Mouse (Mus musculus) lung, postnatal 0 days (tissue): ENCODE measurements around the gene Cic. TPM values are rescaled to one million over a fixed set of nuclear protein-coding genes. Genes with fewer than 3 reads are reported as not detected.

ENCODE experiments used
- ATAC-seq: fragments of 200-750 bp; cut with Nextera tagmentation; 2 replicates; pipeline ENCODE4 v1.8.0; 2017; ENCODE audit warnings: moderate library complexity
- DNase-seq: peaks from one replicate; pipeline ENCODE4 v3.0.0-alpha.2; 2016; ENCODE audit warnings: low spot score
- H3K27ac ChIP-seq: fragments of 300-500 bp; sonication (generic); 2 replicates; pipeline ENCODE4 v1.5.1; 2014; ENCODE audit warnings: antibody characterized with exemption, mild to moderate bottlenecking, low read length, mixed read lengths
- H3K27me3 ChIP-seq: fragments of 300-500 bp; sonication (generic); replicated peaks from 2 replicates; pipeline ENCODE4 v1.6.1; 2014; ENCODE audit warnings: low read length, mixed read lengths; ENCODE audit not compliant: insufficient read depth
- H3K36me3 ChIP-seq: fragments of 300-500 bp; sonication (generic); 2 replicates; pipeline ENCODE4 v1.6.1; 2014; ENCODE audit warnings: low read length, mixed read lengths; ENCODE audit not compliant: insufficient read depth
- H3K4me1 ChIP-seq: fragments of 300-500 bp; sonication (generic); 2 replicates; pipeline ENCODE4 v1.6.1; 2014; ENCODE audit warnings: antibody characterized with exemption, low read depth, low read length, mixed read lengths; ENCODE audit not compliant: insufficient read depth
- H3K4me2 ChIP-seq: fragments of 300-500 bp; sonication (generic); replicated peaks from 2 replicates; pipeline ENCODE4 v1.6.1; 2014; ENCODE audit warnings: low read depth, mild to moderate bottlenecking, low read length, moderate library complexity, mixed read lengths
- H3K4me3 ChIP-seq: fragments of 300-500 bp; sonication (generic); 2 replicates; pipeline ENCODE4 v1.5.1; 2014; ENCODE audit warnings: low read depth, low read length
- H3K9ac ChIP-seq: fragments of 300-500 bp; sonication (generic); replicated peaks from 2 replicates; pipeline ENCODE4 v1.6.1; 2014; ENCODE audit warnings: low read depth, mild to moderate bottlenecking
- H3K9me3 ChIP-seq: fragments of 300-500 bp; sonication (generic); 2 replicates; pipeline ENCODE4 v1.6.1; 2016; ENCODE audit warnings: low read length, mixed read lengths
- CTCF ChIP-seq: IDR thresholded peaks from 2 replicates; pipeline ENCODE4 v1.5.1; 2016; ENCODE audit warnings: antibody characterized with exemption, mild to moderate bottlenecking
- EP300 ChIP-seq: IDR thresholded peaks from 2 replicates; pipeline ENCODE4 v1.6.1; 2016; ENCODE audit warnings: antibody characterized with exemption, mild to moderate bottlenecking, control low read depth
- WGBS: fragments of 180-500 bp; shearing (Covaris S2); extraction: QIAGEN DNeasy Blood & Tissue Kit; methylation state at CpG from one replicate; pipeline ENCODE4 v1.1.7; 2014; 5-methylcytosine and 5-hydroxymethylcytosine counted together
- polyA plus RNA-seq: library from polyadenylated mRNA; unstranded; fragments of >200 nt; fragmentation: Nextera tagmentation; extraction: Ambion mirVana; gene quantifications from 2 replicates; pipeline ENCODE4 v1.2.1, GENCODE M21; 2015

The Cic gene
- polyA plus RNA-seq, 1 experiment from 2014 or later = 26.5 TPM

DNA sequence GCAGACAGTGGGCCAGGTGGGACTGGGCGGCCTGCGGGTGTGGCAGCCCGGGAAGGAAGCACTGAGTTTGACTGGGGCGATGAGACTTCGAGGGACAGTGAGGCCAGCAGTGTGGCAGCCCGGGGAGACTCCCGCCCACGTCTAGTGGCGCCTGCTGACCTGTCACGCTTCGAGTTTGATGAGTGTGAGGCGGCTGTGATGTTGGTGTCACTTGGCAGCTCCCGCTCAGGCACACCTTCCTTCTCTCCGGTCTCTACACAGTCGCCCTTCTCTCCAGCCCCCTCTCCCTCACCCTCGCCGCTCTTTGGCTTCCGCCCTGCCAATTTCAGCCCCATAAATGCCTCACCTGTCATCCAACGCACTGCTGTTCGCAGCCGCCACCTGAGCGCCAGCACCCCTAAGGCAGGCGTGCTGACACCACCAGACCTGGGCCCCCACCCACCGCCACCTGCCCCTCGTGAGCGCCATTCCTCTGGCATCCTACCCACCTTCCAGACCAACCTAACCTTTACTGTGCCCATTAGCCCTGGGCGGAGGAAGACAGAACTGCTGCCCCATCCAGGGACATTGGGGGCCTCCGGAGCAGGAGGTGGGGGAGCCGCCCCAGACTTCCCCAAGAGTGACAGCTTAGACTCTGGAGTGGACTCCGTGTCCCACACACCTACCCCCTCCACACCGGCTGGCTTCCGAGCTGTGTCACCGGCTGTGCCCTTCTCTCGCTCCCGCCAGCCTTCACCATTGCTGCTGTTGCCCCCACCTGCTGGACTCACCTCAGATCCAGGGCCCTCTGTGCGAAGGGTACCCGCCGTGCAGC is 5.1 kb downstream of the Cic start:
- ATAC-seq = no peak

DNA sequence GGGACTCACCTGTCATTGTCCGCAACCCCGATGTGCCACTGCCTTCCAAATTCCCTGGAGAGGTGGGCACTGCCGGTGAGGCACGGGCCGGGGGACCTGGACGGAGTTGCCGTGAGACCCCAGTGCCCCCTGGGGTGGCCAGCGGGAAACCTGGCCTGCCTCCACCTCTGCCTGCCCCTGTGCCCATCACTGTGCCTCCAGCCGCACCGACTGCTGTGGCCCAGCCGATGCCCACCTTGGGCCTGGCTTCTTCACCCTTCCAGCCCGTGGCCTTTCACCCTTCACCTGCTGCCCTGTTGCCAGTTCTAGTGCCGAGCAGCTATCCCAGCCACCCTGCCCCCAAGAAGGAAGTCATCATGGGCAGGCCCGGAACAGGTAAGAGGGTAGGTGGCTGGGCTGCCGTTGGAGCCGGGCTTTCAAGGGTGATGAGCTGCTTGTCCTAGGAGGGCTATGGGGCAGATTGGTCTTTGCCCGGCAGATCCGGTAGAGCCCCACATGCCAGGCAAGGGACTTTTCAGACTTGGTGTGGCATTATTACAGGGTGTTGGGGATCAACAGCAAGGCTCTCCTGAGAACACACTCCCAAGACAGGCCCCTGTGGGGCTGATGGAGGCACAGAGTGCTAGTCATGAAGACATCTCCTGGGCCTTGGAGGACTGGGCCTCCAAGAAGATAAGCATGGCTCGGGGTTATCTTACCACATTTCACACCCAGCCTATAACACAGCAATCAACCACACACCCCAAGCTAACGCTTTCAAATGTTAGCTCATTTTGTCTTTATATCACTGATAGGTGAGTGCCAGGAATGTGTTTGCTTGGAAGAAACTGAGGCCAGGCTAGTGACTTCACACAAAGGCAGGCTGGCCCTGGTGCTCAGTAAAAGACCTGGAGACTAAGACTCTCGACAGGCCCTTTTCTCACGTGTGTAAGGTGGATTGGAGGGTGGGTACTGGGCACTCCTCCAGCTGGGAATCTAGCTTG is 6.0 kb downstream of the Cic start:
- no peak overlapping the region for H3K9ac ChIP-seq
- H3K4me3 ChIP-seq = no peak overlapping the region
- H3K9me3 ChIP-seq = no peaks in the 10 kb centered on the region
- H3K4me1 ChIP-seq = peaks cover 24% of the 10 kb centered on the region
- 87% methylated on average over 22 of the region's 22 CpGs for WGBS
- H3K4me2 ChIP-seq = no peak overlapping the region
- DNase-seq (no peak), ATAC-seq (no peak)
- H3K27ac ChIP-seq = no peak overlapping the region
- H3K36me3 ChIP-seq = no peaks in the 10 kb centered on the region
- H3K27me3 ChIP-seq = no peaks in the 10 kb centered on the region
- TF ChIP-seq EP300 = no peak
- TF ChIP-seq CTCF = no peak

More for the DNA sequence above, 5.1 kb downstream of the Cic start:
- no peak overlapping the region for H3K9ac ChIP-seq
- H3K4me2 ChIP-seq = no peak overlapping the region
- no peaks in the 10 kb centered on the region for H3K36me3 ChIP-seq
- H3K27me3 ChIP-seq = no peaks in the 10 kb centered on the region
- DNase-seq = no peak
- TF ChIP-seq CTCF (no peak), EP300 (no peak)
- WGBS = 84% methylated on average over 37 of the region's 38 CpGs
- H3K4me3 ChIP-seq = no peak overlapping the region
- H3K4me1 ChIP-seq = peaks cover 20% of the 10 kb centered on the region
- no peak overlapping the region for H3K27ac ChIP-seq
- H3K9me3 ChIP-seq = no peaks in the 10 kb centered on the region

DNA sequence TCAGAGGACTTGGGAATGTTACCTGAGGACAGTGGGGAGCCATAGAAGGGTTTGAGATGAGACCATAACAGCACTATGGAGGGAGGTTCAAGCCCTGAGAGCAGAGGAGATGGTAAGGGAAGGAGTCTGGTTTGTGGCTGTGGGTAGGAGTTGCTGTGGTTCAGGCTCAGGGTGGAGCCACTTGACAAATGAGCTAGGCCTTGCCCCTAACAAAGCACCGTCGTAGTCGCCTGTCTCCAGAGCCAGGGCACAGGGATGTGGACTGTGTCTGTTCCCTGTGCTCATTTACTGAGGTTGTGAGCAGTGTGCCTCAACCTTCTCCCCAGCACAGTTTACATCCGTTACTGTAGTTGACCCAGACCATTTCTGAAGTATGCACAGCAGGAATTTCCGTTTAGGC is 7.1 kb downstream of the Cic start:
- TF ChIP-seq CTCF = no peak
- TF ChIP-seq EP300 = no peak
- no peak overlapping the region for H3K4me2 ChIP-seq
- 0 out of 2 replicates have a peak overlapping the region, but pooled peaks have one; percentile 12 for H3K9ac ChIP-seq
- H3K9me3 ChIP-seq = no peaks in the 10 kb centered on the region
- no peak overlapping the region for H3K27ac ChIP-seq
- no peaks in the 10 kb centered on the region for H3K36me3 ChIP-seq
- no peaks in the 10 kb centered on the region for H3K27me3 ChIP-seq
- no peak for ATAC-seq
- no peak overlapping the region for H3K4me3 ChIP-seq
- peaks cover 18% of the 10 kb centered on the region for H3K4me1 ChIP-seq
- no peak for DNase-seq
- WGBS = 26% methylated on average over 5 of the region's 5 CpGs

- H3K36me3 ChIP-seq = no peaks in the 10 kb centered on the region
- peaks cover 18% of the 10 kb centered on the region for H3K4me1 ChIP-seq
- H3K27me3 ChIP-seq = no peaks in the 10 kb centered on the region
- ATAC-seq (no peak), DNase-seq (no peak)
- no peaks in the 10 kb centered on the region for H3K9me3 ChIP-seq
- peak overlapping the region; percentile 12; the same call in 1 of the 2 replicates for H3K9ac ChIP-seq
- no peak for TF ChIP-seq EP300
- no peak for TF ChIP-seq CTCF
- WGBS = 91% methylated on average over 3 of the region's 3 CpGs
- no peak overlapping the region for H3K27ac ChIP-seq
- no peak overlapping the region for H3K4me3 ChIP-seq
- no peak overlapping the region for H3K4me2 ChIP-seq
Measured at GRCm38 (mm10) chr7:25274996-25275395, 7.5 kb downstream of the Cic start.

GRCm38 (mm10) chr7:25275555-25276298 is 8.2 kb downstream of the Cic start:
- H3K4me1 ChIP-seq = peaks cover 24% of the 10 kb centered on the region
- H3K36me3 ChIP-seq = no peaks in the 10 kb centered on the region
- no peak overlapping the region for H3K4me2 ChIP-seq
- DNase-seq (no peak), ATAC-seq (no peak)
- H3K27ac ChIP-seq = no peak overlapping the region
- no peak overlapping the region for H3K9ac ChIP-seq
- 59% methylated on average over 8 of the region's 9 CpGs for WGBS
- no peak overlapping the region for H3K4me3 ChIP-seq
- H3K9me3 ChIP-seq = no peaks in the 10 kb centered on the region
- TF ChIP-seq EP300 (no peak), CTCF (no peak)
- H3K27me3 ChIP-seq = no peaks in the 10 kb centered on the region
